Mouse (Mus musculus) kidney, adult 2 months (tissue): ENCODE results near the gene Tln2.

Source experiments
- CTCF ChIP-seq: fragments of 200-500 bp; conservative IDR thresholded peaks from 2 replicates; pipeline ENCODE4 v1.5.1; 2011; ENCODE audit warnings: low read depth, mild to moderate bottlenecking, control low read depth, low read length, moderate library complexity, mixed read lengths; ENCODE audit not compliant: insufficient read depth, insufficient read length
- POLR2A ChIP-seq: fragments of 200-500 bp; IDR thresholded peaks from one replicate; pipeline ENCODE4 v1.6.1; 2011; ENCODE audit warnings: low read depth, low read length, control low read depth

GRCm38 (mm10) chr9:67218001-67218400 is 341.5 kb downstream of the Tln2 start:
- no peak for TF ChIP-seq CTCF
- no peak for TF ChIP-seq POLR2A
